Mouse (Mus musculus) megakaryocyte, embryonic 14.5 days (primary cell): ENCODE data around the gene Kcnh1.

Source experiments
- FLI1 ChIP-seq: IDR thresholded peaks from 2 replicates; pipeline ENCODE4 v1.6.1; 2012; ENCODE audit warnings: low read length, inconsistent platforms, mixed read lengths
- GATA1 ChIP-seq: IDR thresholded peaks from 3 replicates; pipeline ENCODE4 v1.6.1; 2012; ENCODE audit warnings: mixed read lengths, low read length, inconsistent platforms, borderline replicate concordance

DNA sequence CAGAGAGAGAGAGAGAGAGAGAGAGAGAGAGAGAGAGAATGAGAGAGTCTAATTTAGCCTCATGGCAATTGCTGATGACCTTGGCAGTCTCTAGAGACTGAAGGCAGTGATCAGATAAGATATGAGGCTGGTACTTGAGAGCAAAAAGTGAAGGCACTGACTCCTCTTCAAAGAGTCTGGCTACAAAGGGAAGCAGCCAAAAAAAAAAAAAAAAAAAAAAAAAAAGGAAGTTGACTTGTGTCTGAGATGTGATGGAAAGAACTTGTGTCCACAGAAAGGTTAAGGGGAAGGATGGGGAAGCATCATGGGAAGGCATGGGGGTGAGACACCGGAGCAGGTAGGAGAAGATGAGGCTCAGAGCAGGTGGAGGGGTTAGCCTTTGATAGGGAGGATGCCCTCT is 75.1 kb downstream of the Kcnh1 start:
- no peak for TF ChIP-seq GATA1
- no peak for TF ChIP-seq FLI1
